Mouse (Mus musculus) kidney, embryonic 15.5 days (tissue): ENCODE results near the gene Trim11. TPM values are rescaled to one million over a fixed set of nuclear protein-coding genes. Genes with fewer than 3 reads are reported as not detected.

Experiments used
- ATAC-seq: fragments of 200-750 bp; cut with Nextera tagmentation; replicated peaks from 2 replicates; pipeline ENCODE4 v1.8.0; 2017; ENCODE audit warnings: moderate TSS enrichment; ENCODE audit not compliant: low FRiP score
- H3K27ac ChIP-seq: fragments of 300-500 bp; sonication (generic); 2 replicates; pipeline ENCODE4 v1.5.1; 2015; ENCODE audit warnings: mild to moderate bottlenecking, inconsistent platforms
- H3K27me3 ChIP-seq: fragments of 300-500 bp; sonication (generic); 2 replicates; pipeline ENCODE4 v1.6.1; 2015; ENCODE audit warnings: inconsistent platforms
- H3K36me3 ChIP-seq: fragments of 300-500 bp; sonication (generic); 2 replicates; pipeline ENCODE4 v1.6.1; 2015; ENCODE audit warnings: inconsistent platforms
- H3K4me1 ChIP-seq: fragments of 300-500 bp; sonication (generic); 2 replicates; pipeline ENCODE4 v1.6.1; 2015; ENCODE audit warnings: inconsistent platforms
- H3K4me2 ChIP-seq: fragments of 300-500 bp; sonication (generic); 2 replicates; pipeline ENCODE4 v1.6.1; 2015; ENCODE audit warnings: moderate library complexity, mild to moderate bottlenecking, inconsistent platforms
- H3K4me3 ChIP-seq: fragments of 300-500 bp; sonication (generic); replicated peaks from 2 replicates; pipeline ENCODE4 v1.5.1; 2015; ENCODE audit warnings: mild to moderate bottlenecking, inconsistent platforms
- H3K9ac ChIP-seq: fragments of 300-500 bp; sonication (generic); 2 replicates; pipeline ENCODE4 v1.6.1; 2015; ENCODE audit warnings: mild to moderate bottlenecking, inconsistent platforms
- H3K9me3 ChIP-seq: fragments of 300-500 bp; sonication (generic); replicated peaks from 2 replicates; pipeline ENCODE4 v1.6.1; 2016; ENCODE audit warnings: inconsistent platforms
- WGBS: fragments of 180-500 bp; shearing (Covaris S2); methylation state at CpG from one replicate; pipeline ENCODE4 v1.1.7; 2015; ENCODE audit warnings: mixed read lengths; 5-methylcytosine and 5-hydroxymethylcytosine counted together
- polyA plus RNA-seq: library from polyadenylated mRNA; unstranded; fragments of >200 nt; fragmentation: Nextera tagmentation; extraction: Ambion mirVana; gene quantifications from 2 replicates; pipeline ENCODE4 v1.2.1, GENCODE M21; 2015

Trim11 gene
- 20.0 and 20.6 TPM in 2 replicates for polyA plus RNA-seq

- Histone ChIP-seq H3K36me3 (peaks cover 19% of the 10 kb centered on the region), H3K27me3 (no peaks in the 10 kb centered on the region), H3K27ac (peak within 1 kb of the TSS; percentile 92), H3K4me2 (peak within 1 kb of the TSS; percentile 85), H3K4me1 (peaks cover 50% of the 10 kb centered on the region), H3K9me3 (no peaks in the 10 kb centered on the region), H3K9ac (peak within 1 kb of the TSS; percentile 90), H3K4me3 (peak within 1 kb of the TSS; percentile 98)
- under 1% methylated on average over 64 of the region's 64 CpGs for WGBS
- peak; percentile 69 for ATAC-seq
Measured at GRCm38 (mm10) chr11:58978027-58978705, at the start of gene Trim11. Gene Trim11, plus strand, starts transcription at chr11:58978093.

GRCm38 (mm10) chr11:58929055-58929454, 48.8 kb upstream of the Trim11 start:
- Histone ChIP-seq H3K4me3 (no peak overlapping the region), H3K36me3 (peaks cover 34% of the 10 kb centered on the region), H3K27ac (peak overlapping the region; percentile 22; the same call in 1 of the 2 replicates), H3K27me3 (no peaks in the 10 kb centered on the region), H3K4me1 (peaks cover 14% of the 10 kb centered on the region; the same call in 1 of the 2 replicates), H3K9me3 (no peaks in the 10 kb centered on the region), H3K4me2 (no peak overlapping the region), H3K9ac (no peak overlapping the region)
- WGBS: 80% methylated on average over 4 of the region's 4 CpGs
- ATAC-seq: no peak

GRCm38 (mm10) chr11:58929641-58930040, 48.3 kb upstream of the Trim11 start:
- Histone ChIP-seq H3K27me3 (no peaks in the 10 kb centered on the region), H3K4me2 (no peak overlapping the region), H3K4me1 (peaks cover 14% of the 10 kb centered on the region; the same call in 1 of the 2 replicates), H3K36me3 (peaks cover 40% of the 10 kb centered on the region), H3K9me3 (no peaks in the 10 kb centered on the region), H3K4me3 (no peak overlapping the region), H3K9ac (no peak overlapping the region), H3K27ac (peak overlapping the region; percentile 73)
- 45% methylated on average over 3 of the region's 3 CpGs for WGBS
- no peak for ATAC-seq

GRCm38 (mm10) chr11:58930254-58930653, 47.6 kb upstream of the Trim11 start:
- Histone ChIP-seq H3K9ac (no peak overlapping the region), H3K4me3 (no peak overlapping the region), H3K27me3 (no peaks in the 10 kb centered on the region), H3K9me3 (no peaks in the 10 kb centered on the region), H3K36me3 (peaks cover 43% of the 10 kb centered on the region), H3K4me1 (peaks cover 14% of the 10 kb centered on the region; the same call in 1 of the 2 replicates), H3K4me2 (no peak overlapping the region), H3K27ac (no peak overlapping the region)
- ATAC-seq: no peak
- 92% methylated on average over 3 of the region's 3 CpGs for WGBS

GRCm38 (mm10) chr11:58931576-58931975, 46.3 kb upstream of the Trim11 start:
- Histone ChIP-seq H3K9ac (no peak overlapping the region), H3K27me3 (no peaks in the 10 kb centered on the region), H3K4me1 (peaks cover 15% of the 10 kb centered on the region), H3K9me3 (no peaks in the 10 kb centered on the region), H3K36me3 (peaks cover 56% of the 10 kb centered on the region), H3K4me2 (no peak overlapping the region), H3K4me3 (no peak overlapping the region), H3K27ac (no peak overlapping the region)
- WGBS: 57% methylated on average over 4 of the region's 4 CpGs
- no peak for ATAC-seq

GRCm38 (mm10) chr11:58937909-58938308, 40.0 kb upstream of the Trim11 start:
- peaks cover 23% of the 10 kb centered on the region for H3K4me1 ChIP-seq
- H3K4me3 ChIP-seq: peak overlapping the region; percentile 98
- no peaks in the 10 kb centered on the region for H3K9me3 ChIP-seq
- peak overlapping the region; percentile 91 for H3K4me2 ChIP-seq
- no peaks in the 10 kb centered on the region for H3K27me3 ChIP-seq
- H3K36me3 ChIP-seq: peaks cover 40% of the 10 kb centered on the region
- ATAC-seq: no peak
- H3K27ac ChIP-seq: peak overlapping the region; percentile 96
- peak overlapping the region; percentile 99 for H3K9ac ChIP-seq
- WGBS: 1% methylated on average over 13 of the region's 13 CpGs

- Histone ChIP-seq H3K9me3 (no peaks in the 10 kb centered on the region), H3K27ac (peak within 1 kb of the TSS; percentile 96), H3K27me3 (no peaks in the 10 kb centered on the region), H3K4me1 (peaks cover 25% of the 10 kb centered on the region), H3K4me3 (peak within 1 kb of the TSS; percentile 98), H3K36me3 (peaks cover 34% of the 10 kb centered on the region), H3K9ac (peak within 1 kb of the TSS; percentile 99), H3K4me2 (peak within 1 kb of the TSS; percentile 91)
- peak; percentile 96 for ATAC-seq
- WGBS: under 1% methylated on average over 92 of the region's 95 CpGs
Measured at GRCm38 (mm10) chr11:58938322-58939087, 39.4 kb upstream of the Trim11 start, which contains the start of gene Rnf187. Gene Rnf187, minus strand, starts transcription at chr11:58938916.

- 14% methylated on average over 6 of the region's 6 CpGs for WGBS
- Histone ChIP-seq H3K9ac (peak overlapping the region; percentile 99), H3K9me3 (no peaks in the 10 kb centered on the region), H3K4me2 (peak overlapping the region; percentile 91), H3K27ac (peak overlapping the region; percentile 96), H3K27me3 (no peaks in the 10 kb centered on the region; the same call in 1 of the 2 replicates), H3K36me3 (peaks cover 29% of the 10 kb centered on the region), H3K4me1 (peaks cover 30% of the 10 kb centered on the region), H3K4me3 (peak overlapping the region; percentile 98)
- peak; percentile 23; the same call in 1 of the 2 replicates for ATAC-seq
Measured at GRCm38 (mm10) chr11:58939088-58939439, 38.8 kb upstream of the Trim11 start.

GRCm38 (mm10) chr11:58944136-58944535, 33.8 kb upstream of the Trim11 start:
- 41% methylated on average over 5 of the region's 5 CpGs for WGBS
- Histone ChIP-seq H3K4me3 (no peak overlapping the region), H3K9ac (0 out of 2 replicates have a peak overlapping the region, but pooled peaks have one; percentile 7), H3K4me2 (0 out of 2 replicates have a peak overlapping the region, but pooled peaks have one; percentile 7), H3K4me1 (peaks cover 26% of the 10 kb centered on the region), H3K9me3 (no peaks in the 10 kb centered on the region), H3K36me3 (no peaks in the 10 kb centered on the region), H3K27ac (peak overlapping the region; percentile 18; the same call in 1 of the 2 replicates), H3K27me3 (peaks cover 3% of the 10 kb centered on the region; the same call in 1 of the 2 replicates)
- ATAC-seq: no peak

- Histone ChIP-seq H3K4me3 (no peak overlapping the region), H3K4me2 (no peak overlapping the region; the same call in 1 of the 2 replicates), H3K27ac (peak overlapping the region; percentile 97; the same call in 1 of the 2 replicates), H3K9ac (no peak overlapping the region; the same call in 1 of the 2 replicates), H3K4me1 (peaks cover 27% of the 10 kb centered on the region), H3K36me3 (no peaks in the 10 kb centered on the region), H3K9me3 (no peaks in the 10 kb centered on the region), H3K27me3 (peaks cover 3% of the 10 kb centered on the region; the same call in 1 of the 2 replicates)
- WGBS: 76% methylated on average over 3 of the region's 3 CpGs
- no peak for ATAC-seq
Measured at GRCm38 (mm10) chr11:58947306-58947705, 30.6 kb upstream of the Trim11 start.

GRCm38 (mm10) chr11:58947798-58948528, 29.9 kb upstream of the Trim11 start:
- H3K36me3 ChIP-seq: no peaks in the 10 kb centered on the region
- WGBS: 15% methylated on average over 23 of the region's 23 CpGs
- H3K4me1 ChIP-seq: peaks cover 27% of the 10 kb centered on the region
- peak overlapping the region; percentile 50 for H3K9ac ChIP-seq
- peak overlapping the region; percentile 54 for H3K4me3 ChIP-seq
- H3K4me2 ChIP-seq: peak overlapping the region; percentile 74
- peak; percentile 41; the same call in 1 of the 2 replicates for ATAC-seq
- peak overlapping the region; percentile 97 for H3K27ac ChIP-seq
- peaks cover 3% of the 10 kb centered on the region; the same call in 1 of the 2 replicates for H3K27me3 ChIP-seq
- H3K9me3 ChIP-seq: no peaks in the 10 kb centered on the region
